Mouse (Mus musculus): Measurements from ENCODE around the gene Tmie.

The Tmie gene

GRCm38 (mm10) chr9:110879998-110880561 is at the start of gene Tmie:
Gene Tmie (minus strand): TSS chr9:110880113.
- DNase-seq (ENCODE audit: low spot score) = no peak

GRCm38 (mm10) chr9:110922759-110923158 is 42.8 kb upstream of the Tmie start:
- DNase-seq (ENCODE audit: low spot score) = peak; percentile 35

GRCm38 (mm10) chr9:110920665-110921419 is 40.9 kb upstream of the Tmie start:
- DNase-seq (ENCODE audit: low spot score) = no peak

GRCm38 (mm10) chr9:110916786-110917185 is 36.9 kb upstream of the Tmie start, which contains the start of gene Fam240a:
Gene Fam240a (minus strand): TSS chr9:110916861.
- no peak for DNase-seq (ENCODE audit: low spot score)

GRCm38 (mm10) chr9:110915466-110915865 is 35.6 kb upstream of the Tmie start:
- DNase-seq (ENCODE audit: low spot score) = no peak

GRCm38 (mm10) chr9:110914631-110915236 is 34.8 kb upstream of the Tmie start:
- DNase-seq (ENCODE audit: low spot score) = no peak

- DNase-seq (ENCODE audit: low spot score) = no peak
Measured at GRCm38 (mm10) chr9:110909371-110909967, 29.6 kb upstream of the Tmie start.

GRCm38 (mm10) chr9:110908631-110909016 is 28.7 kb upstream of the Tmie start:
- no peak for DNase-seq (ENCODE audit: low spot score)

- no peak for DNase-seq (ENCODE audit: low spot score)
Measured at GRCm38 (mm10) chr9:110907838-110908630, 28.1 kb upstream of the Tmie start.

- no peak for DNase-seq (ENCODE audit: low spot score)
Measured at GRCm38 (mm10) chr9:110907201-110907837, 27.4 kb upstream of the Tmie start.

- no peak for DNase-seq (ENCODE audit: low spot score)
Measured at GRCm38 (mm10) chr9:110902271-110902670, 22.4 kb upstream of the Tmie start.

GRCm38 (mm10) chr9:110901204-110901603 is 21.3 kb upstream of the Tmie start:
- DNase-seq (ENCODE audit: low spot score) = no peak

- no peak for DNase-seq (ENCODE audit: low spot score)
Measured at GRCm38 (mm10) chr9:110899451-110900008, 19.6 kb upstream of the Tmie start.

GRCm38 (mm10) chr9:110896595-110896994 is 16.7 kb upstream of the Tmie start:
- no peak for DNase-seq (ENCODE audit: low spot score)

GRCm38 (mm10) chr9:110895994-110896393 is 16.1 kb upstream of the Tmie start:
- no peak for DNase-seq (ENCODE audit: low spot score)

- no peak for DNase-seq (ENCODE audit: low spot score)
Measured at GRCm38 (mm10) chr9:110895507-110895906, 15.6 kb upstream of the Tmie start.

- no peak for DNase-seq (ENCODE audit: low spot score)
Measured at GRCm38 (mm10) chr9:110893429-110893828, 13.5 kb upstream of the Tmie start.

- no peak for DNase-seq (ENCODE audit: low spot score)
Measured at GRCm38 (mm10) chr9:110892552-110892951, 12.6 kb upstream of the Tmie start.

GRCm38 (mm10) chr9:110891077-110891828 is 11.3 kb upstream of the Tmie start:
- DNase-seq (ENCODE audit: low spot score) = no peak

GRCm38 (mm10) chr9:110890026-110890783 is 10.3 kb upstream of the Tmie start:
- DNase-seq (ENCODE audit: low spot score) = no peak

All from layer of hippocampus, adult 9-10 months (tissue).